Mouse (Mus musculus) left cerebral cortex, adult 8-10 months (tissue): ENCODE data around the gene Ethe1. TPM values are rescaled to one million over a fixed set of nuclear protein-coding genes. Genes with fewer than 3 reads are reported as not detected.
"Not testable (repeated sequence)": the region's sequence is repeated elsewhere in the genome, so short reads cannot be mapped to it uniquely, and the experiment has no call there.

Source experiments
- DNase-seq, 2 experiments: peaks; one replicate each; pipeline ENCODE4 v3.0.0; 2022; ENCODE audit warnings: low spot score in 2 of 2
- total RNA-seq, 4 experiments: library from RNA; stranded (reverse); gene quantifications; 2 replicates each; pipeline ENCODE4 v1.2.4; 2022

Ethe1 gene
- total RNA-seq, 4 experiments from 2014 or later: 13.3 to 16.0 (median 15.1) TPM

DNA sequence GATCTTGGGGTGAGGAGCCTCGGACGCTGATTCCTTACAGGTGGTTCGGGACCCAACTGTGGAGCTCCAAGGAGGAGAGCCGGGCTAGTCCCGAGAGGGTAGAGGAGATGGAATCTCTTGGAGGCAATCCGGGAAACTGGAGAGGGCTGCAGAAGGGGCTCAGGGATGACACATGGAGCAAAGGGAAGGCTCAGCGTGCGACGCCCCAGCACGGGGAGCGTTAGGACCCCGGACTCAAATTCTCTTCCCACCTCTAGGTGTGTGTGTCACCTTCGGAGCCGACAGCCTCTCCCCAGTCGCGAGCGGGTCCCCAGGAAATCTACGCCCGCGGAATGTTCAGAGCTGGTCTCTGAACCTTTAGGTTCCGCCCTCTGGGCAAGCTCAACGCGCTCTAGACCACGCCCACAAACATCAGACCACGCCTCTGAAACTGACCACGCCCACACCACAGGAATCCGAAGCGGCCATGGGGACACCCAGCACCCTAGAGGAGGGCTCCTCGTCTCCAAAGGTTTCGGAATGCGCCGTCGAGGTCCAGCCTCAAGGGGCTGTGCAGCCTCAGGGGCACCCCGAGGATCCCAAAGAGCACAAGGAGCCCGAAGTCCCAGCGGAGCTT lies 23.6 kb downstream of the Ethe1 start:
- no peak for DNase-seq

GRCm38 (mm10) chr7:24611709-24612108 lies 24.4 kb downstream of the Ethe1 start:
- DNase-seq: no peak

DNA sequence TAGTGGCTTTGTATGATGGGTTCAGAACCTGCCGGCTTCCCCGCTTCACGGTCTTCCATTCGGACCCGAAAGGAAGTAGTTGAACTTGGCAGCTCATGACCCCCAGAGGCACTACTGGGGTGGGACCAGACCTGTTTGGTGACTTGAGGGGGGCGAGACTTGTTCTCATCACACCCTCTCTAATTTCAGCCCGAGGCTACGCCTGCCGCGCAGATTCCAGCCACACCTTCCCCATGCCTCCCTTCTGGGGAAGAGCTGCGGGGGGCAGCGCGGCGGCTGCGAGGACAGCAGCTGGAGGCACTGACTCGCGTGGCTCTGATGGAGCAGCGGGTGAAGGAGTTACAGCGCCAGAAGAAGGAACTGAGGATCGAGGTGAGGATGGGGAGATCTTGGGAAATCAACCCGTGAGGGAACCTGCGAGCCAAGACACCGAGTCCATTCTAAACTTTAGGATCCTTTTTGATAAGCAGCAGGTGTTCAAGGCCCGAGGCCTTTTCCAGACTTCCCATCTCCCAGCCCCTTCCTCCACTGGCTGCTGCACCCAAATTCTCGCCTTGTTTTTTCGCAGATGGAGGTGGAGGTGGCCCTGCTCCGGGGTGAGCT lies 25.1 kb downstream of the Ethe1 start:
- no peak for DNase-seq

GRCm38 (mm10) chr7:24614816-24615215 lies 27.5 kb downstream of the Ethe1 start:
- DNase-seq: no peak

DNA sequence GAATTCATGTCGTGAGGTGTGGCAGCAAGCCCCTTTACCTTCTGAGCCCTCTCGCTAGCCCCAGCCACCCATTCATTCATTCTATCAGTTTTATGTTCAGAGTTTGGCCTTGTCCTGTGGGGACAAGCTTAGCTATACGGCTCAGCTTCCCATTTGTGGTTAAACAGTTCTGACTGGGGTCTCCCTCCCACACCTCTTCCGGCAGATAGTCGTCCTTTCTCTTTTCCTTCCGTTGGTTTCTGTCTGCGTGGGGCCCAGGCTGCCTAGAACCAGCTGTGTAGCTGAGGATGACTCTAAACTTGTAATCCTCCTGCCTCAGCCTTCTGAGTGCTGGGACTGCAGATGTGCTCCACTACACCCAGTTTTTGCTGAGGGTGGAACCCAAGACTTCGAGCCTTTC lies 30.4 kb downstream of the Ethe1 start:
- DNase-seq: no peak

- DNase-seq: not testable (repeated sequence)
Observed at GRCm38 (mm10) chr7:24618374-24618773, 31.0 kb downstream of the Ethe1 start.

DNA sequence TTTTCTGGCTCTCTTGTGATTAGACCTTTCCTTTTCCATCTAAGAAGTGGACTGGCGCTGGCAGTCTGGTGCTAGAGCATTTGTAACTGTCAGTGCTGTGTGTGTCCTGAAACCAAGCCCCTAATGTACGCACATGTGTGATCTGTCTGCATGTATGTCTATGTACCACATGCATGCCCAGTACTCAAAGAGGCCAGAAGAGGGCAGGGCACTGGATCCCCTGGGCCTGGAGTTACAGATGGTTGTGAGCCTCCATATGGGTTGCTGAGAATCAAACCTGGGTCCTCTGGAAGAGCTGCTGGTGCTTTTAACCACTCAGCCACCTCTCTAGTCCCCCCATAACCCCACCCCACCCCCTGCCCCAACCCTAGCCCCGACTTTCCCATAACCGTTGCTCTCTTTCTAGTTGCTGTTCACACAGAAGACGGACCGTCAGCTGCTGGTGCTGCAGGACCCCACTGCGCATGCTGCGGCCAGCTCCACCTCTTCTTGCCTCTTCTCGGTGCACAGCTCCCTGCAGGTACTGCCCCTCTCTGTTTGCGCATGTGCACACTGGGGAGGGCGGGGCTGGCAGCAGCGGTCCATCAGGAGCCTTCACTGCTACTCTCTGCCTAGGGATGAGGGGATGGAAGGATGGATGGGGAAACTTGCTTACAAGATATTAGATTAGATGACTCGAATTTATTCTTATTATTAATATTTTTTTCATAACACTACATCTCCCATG lies 32.5 kb downstream of the Ethe1 start:
- DNase-seq: no peak

DNA sequence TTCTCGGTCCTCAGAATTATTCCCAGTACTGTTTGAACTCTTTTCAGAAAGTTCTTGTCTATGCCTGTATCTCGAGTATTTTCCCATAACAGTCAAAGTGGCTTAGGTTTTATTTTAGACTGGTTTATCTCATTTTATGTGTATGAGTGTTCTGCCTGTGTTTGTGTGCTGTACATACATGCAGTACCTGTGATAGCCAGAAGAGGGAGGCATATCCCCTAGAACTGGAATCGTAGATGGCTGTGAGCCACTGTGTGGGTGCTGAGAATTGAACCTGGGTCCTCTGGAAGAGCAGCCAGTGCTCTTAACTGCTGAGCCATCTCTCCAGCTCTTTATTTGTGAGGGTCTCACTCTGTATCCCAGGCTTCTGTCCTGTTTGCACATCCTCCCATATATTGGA lies 33.9 kb downstream of the Ethe1 start:
- DNase-seq: no peak

- no peak for DNase-seq
Observed at GRCm38 (mm10) chr7:24622967-24623366, 35.6 kb downstream of the Ethe1 start.

GRCm38 (mm10) chr7:24628685-24629610 lies 41.6 kb downstream of the Ethe1 start:
- no peak for DNase-seq

GRCm38 (mm10) chr7:24629672-24630071 lies 42.3 kb downstream of the Ethe1 start:
- DNase-seq: no peak

DNA sequence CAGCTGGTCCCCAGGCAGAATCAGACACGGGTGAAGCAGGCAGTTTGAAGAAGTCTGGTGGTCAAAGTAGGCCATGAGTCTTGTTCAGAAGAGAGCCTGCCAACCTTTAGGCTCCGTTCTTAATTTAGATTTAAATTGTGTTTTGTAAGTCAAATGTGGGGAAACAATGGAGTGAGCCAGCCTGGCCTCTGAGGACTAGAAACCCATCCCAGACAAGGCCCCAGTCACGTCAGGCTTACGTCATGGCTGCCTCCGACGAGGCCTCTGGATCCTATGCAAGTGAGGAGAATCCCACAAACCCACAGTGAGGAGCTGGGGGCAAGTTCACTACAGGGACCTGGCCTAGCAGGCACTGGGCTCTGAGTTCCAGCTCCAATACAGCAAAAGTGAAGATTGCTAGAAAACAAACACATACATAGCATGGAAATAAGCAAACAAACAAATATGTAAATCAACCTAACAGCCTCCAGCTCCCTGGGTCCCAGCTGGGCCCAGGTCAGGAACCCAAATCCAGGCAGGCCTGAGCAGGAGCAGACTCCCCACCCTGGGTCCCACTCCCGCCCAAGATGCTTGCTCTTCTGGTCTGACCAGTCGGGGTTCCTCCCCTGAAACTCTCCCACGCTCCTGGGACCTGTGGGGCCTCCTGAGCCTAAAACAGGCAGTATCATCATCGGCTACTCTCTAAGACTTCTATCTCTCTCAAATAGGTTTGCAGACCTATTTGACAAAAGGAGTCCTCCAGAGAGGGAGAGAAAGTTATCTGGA lies 43.0 kb downstream of the Ethe1 start:
- no peak for DNase-seq

GRCm38 (mm10) chr7:24636264-24636663 lies 48.9 kb downstream of the Ethe1 start, which contains the start of gene Lypd3:
Gene Lypd3, plus strand, starts transcription at chr7:24636550.
- no peak for DNase-seq

DNA sequence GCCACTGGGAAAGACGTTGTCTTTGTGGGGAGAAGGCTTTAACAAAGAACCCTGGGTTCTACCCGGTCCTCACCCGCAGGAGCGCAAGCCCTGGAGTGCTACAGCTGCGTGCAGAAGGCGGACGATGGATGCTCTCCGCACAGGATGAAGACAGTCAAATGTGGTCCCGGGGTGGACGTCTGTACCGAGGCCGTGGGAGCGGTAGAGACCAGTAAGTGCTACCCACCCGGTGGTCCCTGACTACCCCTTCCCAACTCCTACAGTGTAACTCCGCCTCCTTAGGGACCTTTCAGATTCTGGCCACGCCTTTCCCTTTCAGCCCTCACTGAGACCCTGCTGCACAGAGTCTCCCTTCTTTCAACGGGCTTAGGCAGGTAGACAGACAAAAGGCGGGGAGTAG lies 49.7 kb downstream of the Ethe1 start:
- DNase-seq: no peak

DNA sequence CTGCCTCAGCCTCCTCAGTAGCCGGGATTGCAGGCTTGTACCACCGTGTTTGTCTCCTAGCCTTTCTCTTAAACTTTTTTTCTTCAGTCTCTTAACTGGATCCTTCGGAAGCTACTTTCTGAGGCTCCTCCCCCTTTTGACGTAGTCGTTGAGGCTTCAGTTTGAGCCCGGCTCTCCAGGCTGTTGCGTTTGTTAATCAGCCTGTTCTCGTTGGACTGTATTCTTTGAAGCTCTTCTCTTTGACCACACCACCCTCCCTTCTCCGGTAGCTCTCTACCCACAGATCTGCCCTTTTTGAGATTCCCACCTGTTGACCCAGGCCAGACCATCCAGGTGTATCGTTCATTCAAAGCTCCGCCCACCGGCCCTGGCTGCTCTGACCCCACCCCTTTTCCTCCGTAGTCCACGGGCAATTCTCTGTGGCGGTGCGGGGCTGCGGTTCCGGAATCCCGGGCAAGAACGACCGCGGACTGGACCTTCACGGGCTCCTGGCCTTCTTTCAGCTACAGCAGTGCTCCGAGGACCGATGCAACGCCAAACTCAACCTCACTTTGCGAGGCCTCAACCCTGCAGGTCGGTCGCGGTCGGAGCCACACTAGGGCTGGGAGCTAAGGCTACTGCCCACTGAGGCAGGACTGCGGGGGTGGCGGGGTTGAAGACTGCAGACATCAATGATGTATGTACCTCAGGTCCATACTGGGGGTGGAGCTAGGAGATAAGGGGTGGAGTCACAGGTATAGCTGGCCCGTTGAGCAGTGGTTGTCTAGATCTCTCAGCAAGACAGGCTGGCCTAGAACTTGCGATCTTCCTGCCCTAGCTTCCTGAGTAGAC lies 50.9 kb downstream of the Ethe1 start:
- no peak for DNase-seq

- no peak for DNase-seq
Observed at GRCm38 (mm10) chr7:24640450-24640849, 53.1 kb downstream of the Ethe1 start.

GRCm38 (mm10) chr7:24642491-24642890 lies 55.1 kb downstream of the Ethe1 start:
- DNase-seq: no peak

DNA sequence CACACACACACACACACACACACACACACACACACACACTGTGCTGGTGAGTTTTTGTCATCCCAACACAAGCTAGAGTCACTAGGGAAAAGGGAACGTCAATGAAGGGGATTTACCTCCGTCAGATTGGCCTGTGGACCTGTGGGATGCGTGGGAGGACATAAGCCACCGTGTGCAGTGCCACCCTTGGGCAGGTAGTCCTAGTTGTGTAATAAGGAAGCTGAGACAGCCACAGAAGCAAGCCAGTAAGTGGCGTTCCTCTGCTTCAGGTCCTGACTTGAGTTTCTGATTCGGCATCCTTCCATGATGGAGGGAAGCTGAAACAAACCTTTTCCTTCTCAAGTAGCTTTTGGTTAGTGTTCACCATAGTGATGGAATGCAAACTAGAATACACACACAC lies 57.1 kb downstream of the Ethe1 start:
- DNase-seq: no peak

GRCm38 (mm10) chr7:24644996-24645395 lies 57.7 kb downstream of the Ethe1 start:
- DNase-seq: no peak

GRCm38 (mm10) chr7:24646486-24646885 lies 59.1 kb downstream of the Ethe1 start:
- no peak for DNase-seq
